Mouse (Mus musculus) cerebellum, postnatal 25 days (tissue): ENCODE measurements around the gene Il31.
"Not testable (repeated sequence)": the region's sequence is repeated elsewhere in the genome, so short reads cannot be mapped to it uniquely, and the experiment has no call there.

Experiments used
- DNase-seq, 2 experiments: peaks; one replicate each; pipeline ENCODE4 v3.0.0; 2021; ENCODE audit warnings: mixed read lengths in 2 of 2

Gene Il31

DNA sequence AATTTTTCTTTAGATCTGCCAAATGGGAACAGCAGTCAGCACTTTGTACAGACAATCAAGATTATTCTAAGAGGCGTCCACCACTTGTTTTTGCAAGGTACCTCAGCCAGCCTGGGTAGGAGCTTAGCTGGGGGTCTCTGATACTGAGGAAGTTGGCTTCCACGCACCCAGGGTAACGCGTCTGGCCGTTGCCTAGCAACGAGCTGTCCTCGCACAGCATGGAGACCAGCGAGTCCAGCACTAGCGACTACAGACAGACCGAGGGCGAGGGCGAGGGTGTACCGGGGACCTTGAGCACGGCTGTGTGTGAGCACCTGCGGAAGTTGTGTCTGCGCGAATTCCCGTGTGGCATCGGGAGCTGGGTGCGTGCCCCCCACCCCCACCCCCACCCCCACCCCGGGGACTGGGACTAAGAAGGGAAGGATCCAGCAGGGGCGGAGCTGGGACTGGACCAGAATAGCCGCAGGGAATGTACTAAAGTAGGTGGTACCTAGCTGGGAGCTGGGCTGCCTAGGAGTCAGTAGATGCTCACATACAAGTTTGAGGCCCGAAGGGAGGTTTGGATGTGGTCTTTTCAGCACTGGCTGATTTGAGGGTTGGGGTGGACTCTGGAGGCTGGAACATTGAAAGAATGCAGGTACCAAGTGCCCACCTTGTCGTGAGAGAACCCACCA, at the start of gene Il31, which contains the start of gene Lrrc43:
Il31 (minus strand) TSS at position 378 of the 674 bp plus-strand sequence.
Lrrc43 (plus strand) TSS at position 194 of the 674 bp plus-strand sequence.
- no peak for DNase-seq

DNA sequence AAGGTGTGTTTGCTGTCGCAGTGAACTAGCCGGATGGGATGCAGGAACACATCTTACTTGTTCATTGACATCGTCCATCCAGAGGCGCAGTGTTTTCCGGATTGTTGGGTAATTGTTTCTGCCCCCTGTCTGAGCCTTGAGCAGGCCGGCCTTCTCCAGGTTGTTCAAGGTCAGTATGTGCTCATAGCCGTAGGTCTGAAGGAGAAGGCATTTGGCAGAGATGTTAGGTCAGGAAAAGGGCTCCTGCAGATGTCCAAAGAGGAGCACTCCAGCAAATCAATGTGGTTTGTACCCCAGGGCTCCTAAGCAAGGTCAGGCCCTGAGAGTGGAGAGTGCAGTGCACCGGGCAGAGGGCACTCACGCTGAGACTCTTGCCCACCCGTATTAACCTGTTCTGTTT, 44.5 kb upstream of the Il31 start:
- peak in 1 of 2 experiments; percentile 3 for DNase-seq

DNA sequence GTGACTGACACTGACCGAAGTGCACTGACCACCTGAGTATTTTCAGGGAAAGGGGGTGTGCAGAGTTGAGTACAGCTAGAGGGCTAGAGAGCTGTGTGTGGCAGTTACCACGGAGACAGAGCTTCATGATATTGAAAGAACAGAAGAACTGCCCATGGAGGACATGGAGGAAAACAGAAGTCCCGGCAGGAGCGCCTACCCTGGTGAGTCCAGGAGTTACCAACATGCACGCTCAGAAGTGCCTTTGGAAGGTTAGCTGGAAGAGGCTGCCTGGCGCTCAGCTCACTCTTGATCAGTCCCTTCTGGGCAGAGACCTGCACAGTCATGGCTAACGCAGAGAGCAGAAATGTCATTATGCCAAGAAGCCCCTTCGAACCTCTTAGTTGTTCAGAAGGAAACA, 40.8 kb upstream of the Il31 start:
- peak in 1 of 2 experiments; percentile 2 for DNase-seq

DNA sequence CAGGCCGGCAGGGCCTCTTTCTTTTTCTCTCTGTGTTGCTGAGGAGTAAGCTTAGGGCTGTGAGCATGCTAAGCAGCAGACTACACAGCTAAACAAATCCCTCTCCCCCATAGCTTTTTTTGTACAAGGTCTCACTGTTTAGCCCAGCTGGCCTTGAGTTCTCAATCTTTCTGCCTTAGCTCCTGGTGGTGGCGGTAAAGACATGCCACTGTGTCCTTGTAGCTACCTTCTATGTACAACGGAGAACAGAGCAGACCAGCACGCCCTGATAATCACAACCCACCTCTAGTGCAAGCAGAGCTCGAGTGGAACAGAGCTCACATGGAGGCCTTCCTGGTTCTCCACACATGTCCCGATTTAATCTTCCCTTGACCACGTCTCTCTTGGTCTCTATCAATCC, 39.4 kb upstream of the Il31 start:
- DNase-seq: peak in 1 of 2 experiments; percentile 2

- peak in 1 of 2 experiments; percentile 1 for DNase-seq
Observed at GRCm38 (mm10) chr5:123525916-123526495, 36.7 kb upstream of the Il31 start.

GRCm38 (mm10) chr5:123525281-123525680, 36.0 kb upstream of the Il31 start, which contains the start of gene Gm49027:
Gene Gm49027 (minus strand): TSS chr5:123525488.
- peak in 1 of 2 experiments; percentile 5 for DNase-seq

- DNase-seq: no peak
Observed at GRCm38 (mm10) chr5:123524393-123524750, 35.1 kb upstream of the Il31 start.

- peak; percentile 97 to 99 for DNase-seq
Observed at GRCm38 (mm10) chr5:123523692-123524392, 34.6 kb upstream of the Il31 start, which contains the start of gene Diablo. Gene Diablo (minus strand): TSS chr5:123524176.

DNA sequence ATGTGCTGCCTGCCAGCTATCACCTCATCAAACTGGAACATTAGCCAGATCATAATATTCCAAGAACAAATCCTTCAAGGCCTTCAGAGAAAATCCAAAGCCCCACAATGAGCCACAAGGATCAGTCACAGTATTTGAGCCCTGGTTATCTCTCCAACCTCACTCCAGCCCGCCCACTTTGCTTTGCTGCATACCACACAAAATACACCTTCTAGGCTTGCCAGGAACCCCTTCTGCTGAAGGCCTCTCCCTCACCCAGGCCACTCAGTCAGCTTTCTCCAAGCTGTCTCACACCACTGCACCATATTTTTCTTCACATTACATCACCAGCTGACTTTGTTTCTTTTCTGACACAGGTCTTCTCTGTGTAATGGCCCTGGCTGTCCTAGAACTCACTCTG, 32.9 kb upstream of the Il31 start:
- DNase-seq: peak in 1 of 2 experiments; percentile 1

DNA sequence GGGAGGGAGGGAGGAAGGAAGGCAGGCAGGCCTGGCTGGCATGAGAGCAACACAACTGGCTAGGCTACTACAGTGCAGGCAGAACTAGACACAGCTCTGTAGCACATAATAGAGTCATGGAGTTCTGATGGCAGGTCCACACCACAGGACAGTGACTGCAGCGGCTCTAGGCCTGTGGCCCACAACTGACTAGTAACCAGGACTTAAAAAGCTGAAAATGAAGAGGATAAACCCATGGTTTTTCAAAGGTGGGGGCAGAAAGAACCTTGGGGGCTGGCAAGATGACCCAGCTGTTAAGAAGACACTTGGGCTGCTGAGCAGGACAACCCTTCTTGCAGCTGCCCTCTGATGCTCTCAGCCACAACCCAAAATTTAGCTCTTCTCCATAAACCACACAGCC, 32.3 kb upstream of the Il31 start:
- DNase-seq: no peak

- no peak for DNase-seq
Observed at GRCm38 (mm10) chr5:123520666-123521065, 31.4 kb upstream of the Il31 start.

DNA sequence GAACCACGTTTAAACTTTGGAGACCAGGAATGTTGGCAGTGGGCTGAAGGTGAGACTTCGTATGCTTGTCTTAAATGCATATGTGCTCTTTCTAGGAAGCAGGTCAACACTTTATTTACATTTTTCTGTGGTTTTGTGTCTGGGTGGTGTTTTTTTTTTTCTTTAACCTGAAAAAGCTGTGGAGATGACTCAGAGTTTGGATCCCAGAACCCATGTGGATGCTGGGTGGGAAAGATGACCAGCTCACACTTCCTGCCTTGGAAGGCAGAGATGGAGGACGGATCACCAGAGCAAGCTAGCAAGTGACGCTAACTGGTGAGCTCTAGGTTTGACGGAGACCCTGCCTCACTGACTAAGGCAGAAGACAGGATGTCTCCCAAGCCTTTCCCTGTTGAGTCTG, 25.6 kb upstream of the Il31 start:
- no peak for DNase-seq

DNA sequence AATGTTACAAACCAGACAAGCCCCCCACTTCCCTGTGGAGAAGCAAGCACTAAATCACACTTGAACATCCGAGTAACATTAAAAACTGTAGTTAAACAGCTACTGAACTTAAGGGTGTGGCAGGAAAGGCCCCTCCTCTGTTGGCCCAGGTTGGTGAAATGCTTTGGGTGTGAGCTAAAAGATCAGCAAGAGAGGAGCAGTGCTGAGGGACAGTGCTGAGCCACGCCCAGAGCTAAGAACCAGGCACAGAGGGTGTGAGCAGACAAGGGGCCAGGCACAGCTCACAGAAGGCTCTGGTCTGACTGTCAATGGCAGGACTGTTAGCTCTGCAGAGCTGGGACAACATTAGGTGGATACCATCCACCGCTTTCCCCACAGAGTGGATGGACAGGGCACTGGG, 22.8 kb upstream of the Il31 start:
- DNase-seq: no peak

GRCm38 (mm10) chr5:123511426-123511825, 22.1 kb upstream of the Il31 start:
- not testable (repeated sequence) for DNase-seq

- DNase-seq: no peak
Observed at GRCm38 (mm10) chr5:123510160-123510559, 20.9 kb upstream of the Il31 start, which contains the start of gene B3gnt4. Gene B3gnt4 (plus strand): TSS chr5:123510460.

DNA sequence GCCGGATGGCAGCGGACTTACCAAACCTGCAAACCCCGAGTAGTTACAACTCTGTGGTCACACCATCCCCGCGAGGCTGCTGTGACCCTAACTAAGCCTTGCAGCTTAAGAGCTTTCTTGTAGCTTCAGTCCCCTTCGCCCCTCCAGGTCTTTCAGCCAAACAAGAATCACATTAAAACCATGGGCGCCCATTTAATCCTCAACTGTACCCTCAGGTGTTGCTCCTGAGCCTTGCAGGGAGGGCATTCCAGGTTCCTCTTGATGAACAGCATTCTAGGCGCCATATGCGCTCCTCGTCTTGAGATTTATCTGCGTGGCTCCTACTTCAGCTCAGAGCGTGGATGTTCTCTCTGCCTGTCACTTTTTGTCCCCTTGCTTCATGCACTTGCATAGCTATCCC, 19.6 kb upstream of the Il31 start:
- no peak for DNase-seq

DNA sequence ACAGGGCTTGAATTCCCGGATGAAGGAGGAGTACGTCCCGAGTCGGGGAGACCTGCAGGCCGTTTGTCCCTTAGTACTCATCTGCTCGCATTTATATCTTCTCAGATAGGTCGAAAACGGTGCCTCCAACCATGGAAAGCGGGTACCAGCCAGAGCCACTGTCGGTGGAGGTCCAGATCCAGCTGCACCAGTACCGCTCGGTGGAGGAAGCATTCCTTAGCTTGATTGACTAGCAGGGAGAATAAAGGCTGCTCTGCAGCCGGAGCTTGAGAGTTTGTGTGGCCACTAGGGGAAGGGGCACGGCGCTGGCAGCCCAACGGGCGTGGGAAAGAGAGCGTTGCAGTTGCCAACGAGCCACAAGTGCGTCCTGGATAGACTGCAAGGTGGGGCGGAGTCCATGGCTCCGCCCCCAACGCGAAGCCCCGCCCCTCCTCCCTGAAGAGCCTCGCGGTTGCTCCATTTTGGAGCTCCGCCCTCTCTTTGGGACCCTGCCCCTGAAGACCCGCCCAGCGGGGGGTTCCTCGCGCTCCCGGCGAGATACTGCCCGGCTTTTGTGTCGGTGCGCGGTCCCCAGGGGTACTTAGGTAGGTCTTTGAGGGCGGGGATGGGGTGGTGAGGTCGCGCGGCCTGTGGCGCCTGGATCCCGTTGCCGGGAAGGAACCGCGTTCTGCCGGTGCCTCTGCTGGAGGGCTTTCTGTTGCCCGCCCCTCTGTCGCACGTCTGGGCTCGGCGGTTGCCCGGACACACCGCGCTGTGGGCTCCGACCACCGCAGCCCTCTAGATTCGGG, 18.8 kb upstream of the Il31 start:
- peak; percentile 69 to 84 for DNase-seq

DNA sequence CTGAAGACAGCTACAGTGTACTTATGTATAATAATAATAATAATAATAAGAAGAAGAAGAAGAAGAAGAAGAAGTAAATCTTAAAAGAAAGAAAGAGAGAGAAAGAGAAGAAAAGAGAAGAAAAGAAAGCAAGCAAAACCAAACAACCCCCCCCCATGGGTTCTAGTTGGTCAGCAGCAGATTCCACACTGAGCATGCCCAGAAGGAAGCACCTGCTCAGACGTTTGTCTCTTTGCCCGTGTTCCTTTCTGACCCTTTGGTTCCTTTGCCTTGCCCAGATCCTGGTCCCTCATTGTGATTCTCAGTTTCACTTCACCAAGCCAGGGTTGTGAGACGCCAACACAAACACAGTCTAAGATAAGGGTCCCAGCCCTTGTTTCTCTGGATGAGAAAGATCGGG, 12.7 kb upstream of the Il31 start:
- no peak for DNase-seq

GRCm38 (mm10) chr5:123499717-123500116, 10.4 kb upstream of the Il31 start:
- peak; percentile 59 to 75 for DNase-seq

GRCm38 (mm10) chr5:123489935-123490334, 646 bp upstream of the Il31 start:
- no peak for DNase-seq

DNA sequence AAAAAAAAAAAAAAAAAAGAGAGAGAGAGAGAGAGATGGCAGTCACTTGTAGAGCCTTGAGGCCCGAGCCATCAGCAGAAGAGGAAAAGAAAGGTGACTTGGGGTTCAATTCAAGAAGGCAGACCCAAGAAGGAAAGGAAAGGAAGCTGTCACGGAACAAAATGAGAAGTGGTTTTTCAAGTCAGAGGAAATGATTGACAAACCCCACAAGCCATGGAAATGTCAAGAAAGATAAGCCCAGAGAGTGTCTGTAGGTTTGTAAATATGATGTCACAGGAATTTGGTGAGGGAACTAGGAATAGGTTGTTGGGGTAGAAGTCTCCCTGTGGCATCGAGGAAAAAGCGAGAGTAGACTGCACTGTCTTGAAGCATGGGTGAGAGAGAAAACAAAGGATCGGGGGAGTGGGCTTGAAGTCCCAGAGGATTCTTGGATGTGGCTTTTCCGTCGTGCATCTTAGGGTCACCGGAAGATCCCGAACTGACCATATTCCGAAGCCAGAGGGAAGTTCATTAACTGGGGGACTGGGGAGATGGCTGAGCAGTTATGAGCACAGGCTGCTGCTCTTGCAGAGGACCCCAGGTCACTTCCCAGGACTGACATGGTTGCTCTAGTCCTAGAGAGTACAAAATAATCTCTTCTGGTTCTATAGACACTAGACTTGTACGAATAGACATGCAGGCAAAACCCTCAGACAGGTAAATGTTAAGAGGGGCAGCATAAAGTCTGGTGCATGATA, 1.5 kb downstream of the Il31 start:
- no peak for DNase-seq

DNA sequence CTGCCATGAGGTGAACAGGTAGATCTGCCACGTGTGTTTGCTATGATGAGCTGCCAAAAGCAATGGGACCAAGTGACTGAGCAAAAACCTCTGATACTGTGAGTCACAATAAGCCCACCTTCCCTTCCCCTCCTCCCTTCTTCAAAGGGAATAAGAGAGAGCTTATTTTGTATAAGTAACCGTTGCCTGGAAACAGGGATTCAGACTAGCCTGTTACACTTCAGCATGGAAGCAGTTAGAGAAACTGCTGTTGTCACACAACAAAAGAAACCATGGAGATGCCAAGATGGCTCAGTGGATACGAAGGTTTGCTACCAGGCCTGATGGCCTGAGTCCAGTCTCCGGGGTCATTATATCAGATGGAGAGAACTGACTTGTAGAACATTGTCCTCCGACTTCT, 15.5 kb downstream of the Il31 start:
- DNase-seq: no peak
